Mouse (Mus musculus) hindbrain, embryonic 15.5 days (tissue): ENCODE measurements around the gene Rai1. TPM values are rescaled to one million over a fixed set of nuclear protein-coding genes. Genes with fewer than 3 reads are reported as not detected.
A peak's percentile ranks its signal among the peaks of the same experiment; 100 is the strongest.

ENCODE experiments used
- ATAC-seq: fragments of 200-750 bp; cut with Nextera tagmentation; 2 replicates; pipeline ENCODE4 v1.8.0; 2017; ENCODE audit warnings: low read depth, moderate number of reproducible peaks, moderate TSS enrichment; ENCODE audit not compliant: low FRiP score
- H3K27ac ChIP-seq: fragments of 300-500 bp; sonication (generic); replicated peaks from 2 replicates; pipeline ENCODE4 v1.5.1; 2015; ENCODE audit warnings: mild to moderate bottlenecking, inconsistent platforms
- H3K27me3 ChIP-seq: fragments of 300-500 bp; sonication (generic); 2 replicates; pipeline ENCODE4 v1.6.1; 2015; ENCODE audit warnings: control low read depth, inconsistent platforms
- H3K36me3 ChIP-seq: fragments of 300-500 bp; sonication (generic); 2 replicates; pipeline ENCODE4 v1.6.1; 2015; ENCODE audit warnings: control low read depth, inconsistent platforms
- H3K4me1 ChIP-seq: fragments of 300-500 bp; sonication (generic); replicated peaks from 2 replicates; pipeline ENCODE4 v1.6.1; 2015; ENCODE audit warnings: control low read depth, inconsistent platforms
- H3K4me2 ChIP-seq: fragments of 300-500 bp; sonication (generic); 2 replicates; pipeline ENCODE4 v1.6.1; 2015; ENCODE audit warnings: moderate library complexity, mild to moderate bottlenecking, inconsistent platforms
- H3K4me3 ChIP-seq: fragments of 300-500 bp; sonication (generic); 2 replicates; pipeline ENCODE4 v1.5.1; 2015; ENCODE audit warnings: mild to moderate bottlenecking, inconsistent platforms
- H3K9ac ChIP-seq: fragments of 300-500 bp; sonication (generic); 2 replicates; pipeline ENCODE4 v1.6.1; 2015; ENCODE audit warnings: inconsistent platforms
- H3K9me3 ChIP-seq: fragments of 300-500 bp; sonication (generic); 2 replicates; pipeline ENCODE4 v1.6.1; 2016; ENCODE audit warnings: control low read depth, inconsistent platforms
- WGBS: fragments of 180-500 bp; shearing (Covaris S2); methylation state at CpG from one replicate; pipeline ENCODE4 v1.1.7; 2015; 5-methylcytosine and 5-hydroxymethylcytosine counted together
- polyA plus RNA-seq: library from polyadenylated mRNA; unstranded; fragments of >200 nt; fragmentation: Nextera tagmentation; extraction: Ambion mirVana; gene quantifications from 2 replicates; pipeline ENCODE4 v1.2.1, GENCODE M21; 2015

The Rai1 gene
- polyA plus RNA-seq, 1 experiment from 2014 or later: 32.5 TPM

DNA sequence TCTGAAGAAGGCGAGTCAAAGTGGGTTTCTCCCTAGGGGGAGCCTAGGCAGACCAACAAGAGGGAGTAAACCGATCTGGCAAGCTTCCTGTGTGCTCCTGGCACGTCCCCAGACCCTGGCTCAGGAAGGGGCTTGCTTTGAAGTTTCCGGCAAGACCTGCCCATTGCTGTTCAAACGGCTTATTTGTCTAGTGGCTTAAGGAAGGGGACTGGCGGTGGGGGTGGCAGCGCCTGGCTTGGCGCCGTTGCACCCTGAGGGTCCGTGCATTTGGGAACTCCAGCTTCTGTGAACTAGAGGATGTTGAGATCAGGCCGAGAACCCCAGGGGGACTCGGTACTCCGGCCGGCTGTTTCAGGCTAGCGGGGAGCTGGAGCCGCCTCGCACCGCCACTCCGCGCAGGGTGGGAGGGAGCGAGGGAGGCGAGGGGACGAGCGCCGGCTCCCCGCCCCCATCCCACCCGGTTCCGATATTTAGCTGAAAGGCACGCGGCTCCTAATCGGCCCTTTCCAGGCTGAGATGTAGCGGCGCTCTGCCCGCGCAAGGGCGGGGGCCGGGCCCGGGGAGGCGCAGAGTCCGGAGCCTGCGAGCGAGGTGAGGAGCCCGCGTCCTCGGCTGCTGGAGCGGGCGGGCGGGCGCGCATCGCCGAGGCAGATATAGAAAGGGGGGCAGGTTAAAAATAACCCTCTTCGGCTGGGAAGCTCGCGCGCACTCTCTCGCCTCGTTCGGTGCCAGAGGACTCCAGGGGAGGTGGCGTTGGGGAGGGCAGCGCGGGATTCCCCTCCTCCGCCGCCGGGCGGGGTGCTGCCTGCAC is 70.8 kb downstream of the Rai1 start:
- Histone ChIP-seq H3K27ac (peak overlapping the region; percentile 100), H3K27me3 (no peaks in the 10 kb centered on the region), H3K9ac (peak overlapping the region; percentile 82), H3K4me2 (peak overlapping the region; percentile 92), H3K4me3 (peak overlapping the region; percentile 68), H3K9me3 (no peaks in the 10 kb centered on the region), H3K4me1 (peaks cover 71% of the 10 kb centered on the region), H3K36me3 (no peaks in the 10 kb centered on the region)
- under 1% methylated on average over 60 of the region's 66 CpGs for WGBS
- ATAC-seq: peak; percentile 61

DNA sequence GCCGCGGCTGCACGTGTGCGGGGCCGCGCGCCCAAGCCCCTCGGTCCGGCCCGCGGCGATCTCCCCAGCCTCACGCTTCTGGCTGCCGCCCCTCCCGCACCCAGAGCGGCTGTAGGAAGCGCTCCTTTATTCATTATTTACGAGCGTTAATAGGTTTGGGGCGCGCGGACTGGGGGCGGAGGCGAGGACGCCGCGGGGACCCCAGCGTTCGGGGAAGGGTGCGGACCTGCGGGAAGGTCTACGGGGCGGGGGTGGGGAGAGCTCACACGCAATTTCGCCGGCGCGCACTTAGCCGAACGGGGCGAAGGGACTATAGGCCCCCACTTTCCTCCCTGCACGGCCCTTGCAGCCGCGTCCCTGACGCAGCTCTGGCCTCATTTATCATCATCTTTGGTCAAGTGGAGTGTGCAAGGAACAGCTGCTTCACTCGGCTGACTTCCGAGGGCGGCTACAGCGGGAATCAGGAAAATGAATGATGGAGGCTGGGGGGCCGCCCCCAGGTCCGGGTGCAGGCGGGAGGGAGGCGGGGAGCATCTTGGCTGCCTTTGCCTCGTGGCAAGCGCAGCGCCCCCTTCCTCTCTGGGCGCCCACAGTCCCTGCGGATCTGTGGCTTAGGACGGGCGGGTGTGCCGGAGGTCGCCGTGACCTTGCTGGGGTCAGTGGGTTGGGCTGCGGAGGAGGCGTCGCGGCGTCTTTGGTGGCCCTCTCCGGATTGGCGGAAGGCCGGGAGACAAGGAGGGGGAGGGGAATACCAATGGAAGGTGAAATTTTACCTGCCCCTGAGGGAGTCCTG is 71.6 kb downstream of the Rai1 start:
- Histone ChIP-seq H3K27me3 (no peaks in the 10 kb centered on the region), H3K9me3 (no peaks in the 10 kb centered on the region), H3K27ac (peak overlapping the region; percentile 100), H3K4me3 (peak overlapping the region; percentile 68), H3K36me3 (no peaks in the 10 kb centered on the region), H3K4me1 (peaks cover 74% of the 10 kb centered on the region), H3K9ac (peak overlapping the region; percentile 82), H3K4me2 (peak overlapping the region; percentile 92)
- peak; percentile 69 for ATAC-seq
- 0% methylated on average over 63 of the region's 71 CpGs for WGBS

GRCm38 (mm10) chr11:60176975-60177657 is 72.3 kb downstream of the Rai1 start:
- Histone ChIP-seq H3K27me3 (no peaks in the 10 kb centered on the region), H3K4me1 (peaks cover 77% of the 10 kb centered on the region), H3K36me3 (no peaks in the 10 kb centered on the region), H3K4me2 (peak overlapping the region; percentile 92), H3K4me3 (peak overlapping the region; percentile 68), H3K9ac (peak overlapping the region; percentile 82), H3K27ac (peak overlapping the region; percentile 100), H3K9me3 (no peaks in the 10 kb centered on the region)
- 1% methylated on average over 42 of the region's 42 CpGs for WGBS
- ATAC-seq: peak; percentile 52

- peaks cover 80% of the 10 kb centered on the region for H3K4me1 ChIP-seq
- 48% methylated on average over 6 of the region's 6 CpGs for WGBS
- H3K36me3 ChIP-seq: no peaks in the 10 kb centered on the region
- H3K9me3 ChIP-seq: no peaks in the 10 kb centered on the region
- H3K27me3 ChIP-seq: no peaks in the 10 kb centered on the region
- H3K9ac ChIP-seq: peak overlapping the region; percentile 82
- H3K4me2 ChIP-seq: peak overlapping the region; percentile 92
- peak overlapping the region; percentile 100 for H3K27ac ChIP-seq
- no peak for ATAC-seq
- peak overlapping the region; percentile 68; the same call in 1 of the 2 replicates for H3K4me3 ChIP-seq
These were observed 73.2 kb downstream of the Rai1 start for GRCm38 (mm10) chr11:60178005-60178404.

DNA sequence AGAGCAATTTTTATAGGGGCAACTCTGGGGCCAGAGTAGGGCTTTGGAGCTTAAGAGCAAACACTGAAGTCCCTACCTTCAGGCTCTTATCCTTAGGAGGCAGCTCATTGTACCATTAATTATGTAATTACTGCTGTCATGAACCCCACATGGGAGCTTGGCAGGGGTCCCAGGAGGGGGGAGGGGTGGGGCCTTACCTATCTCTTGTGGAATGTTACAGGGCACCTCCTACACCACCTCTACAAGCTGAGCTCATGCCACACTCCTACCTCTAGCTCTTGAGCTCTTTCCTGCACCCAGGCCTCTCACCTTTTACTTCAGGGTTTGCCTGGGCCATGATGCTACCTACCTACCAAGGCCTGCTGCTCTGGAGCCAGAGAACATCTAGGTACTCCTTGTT is 73.7 kb downstream of the Rai1 start:
- H3K4me3 ChIP-seq: no peak overlapping the region
- H3K4me1 ChIP-seq: peaks cover 80% of the 10 kb centered on the region
- no peak for ATAC-seq
- H3K27me3 ChIP-seq: no peaks in the 10 kb centered on the region
- peak overlapping the region; percentile 92; the same call in 1 of the 2 replicates for H3K4me2 ChIP-seq
- H3K9ac ChIP-seq: 0 out of 2 replicates have a peak overlapping the region, but pooled peaks have one; percentile 82
- H3K36me3 ChIP-seq: no peaks in the 10 kb centered on the region
- peak overlapping the region; percentile 100 for H3K27ac ChIP-seq
- H3K9me3 ChIP-seq: no peaks in the 10 kb centered on the region

DNA sequence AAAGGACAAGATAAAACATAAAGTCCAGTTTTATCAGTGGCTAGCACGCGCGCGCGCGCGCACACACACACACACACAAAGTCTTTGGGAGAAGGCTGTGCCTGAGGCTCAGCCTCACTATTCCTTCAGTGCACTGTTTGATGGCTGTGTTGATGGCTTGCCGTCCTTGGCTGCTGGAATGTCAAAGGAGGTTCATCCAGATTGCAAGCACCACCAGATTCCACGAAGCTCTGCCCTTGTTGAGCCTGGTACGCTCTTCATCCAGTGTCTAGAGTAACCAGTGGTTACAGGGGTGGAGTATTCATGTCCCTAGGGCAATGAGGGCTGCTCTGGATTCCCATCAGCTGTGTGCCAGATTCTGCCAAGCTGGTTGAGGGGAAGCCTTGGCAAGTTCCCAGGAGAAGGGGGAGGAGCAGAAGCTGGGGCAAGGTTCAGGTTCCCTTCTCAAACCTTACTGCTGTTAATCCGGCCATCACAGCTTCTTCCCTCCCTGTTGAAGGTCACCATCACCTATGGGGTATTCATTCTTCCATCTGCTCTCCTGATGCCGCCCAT is 77.4 kb downstream of the Rai1 start:
- H3K9ac ChIP-seq: peak overlapping the region; percentile 27; the same call in 1 of the 2 replicates
- H3K9me3 ChIP-seq: no peaks in the 10 kb centered on the region
- peak overlapping the region; percentile 87 for H3K27ac ChIP-seq
- peak overlapping the region; percentile 20 for H3K4me2 ChIP-seq
- H3K4me3 ChIP-seq: no peak overlapping the region
- H3K4me1 ChIP-seq: peaks cover 91% of the 10 kb centered on the region
- no peak for ATAC-seq
- peaks cover 16% of the 10 kb centered on the region for H3K36me3 ChIP-seq
- H3K27me3 ChIP-seq: no peaks in the 10 kb centered on the region
- WGBS: 66% methylated on average over 12 of the region's 12 CpGs

- H3K4me2 ChIP-seq: peak overlapping the region; percentile 20
- peak overlapping the region; percentile 87 for H3K27ac ChIP-seq
- no peaks in the 10 kb centered on the region for H3K27me3 ChIP-seq
- H3K4me3 ChIP-seq: no peak overlapping the region
- ATAC-seq: peak; percentile 8
- peaks cover 90% of the 10 kb centered on the region for H3K4me1 ChIP-seq
- 31% methylated on average over 2 of the region's 2 CpGs for WGBS
- H3K36me3 ChIP-seq: peaks cover 21% of the 10 kb centered on the region
- no peaks in the 10 kb centered on the region for H3K9me3 ChIP-seq
- H3K9ac ChIP-seq: peak overlapping the region; percentile 27; the same call in 1 of the 2 replicates
These were observed 77.9 kb downstream of the Rai1 start for GRCm38 (mm10) chr11:60182741-60183140.

DNA sequence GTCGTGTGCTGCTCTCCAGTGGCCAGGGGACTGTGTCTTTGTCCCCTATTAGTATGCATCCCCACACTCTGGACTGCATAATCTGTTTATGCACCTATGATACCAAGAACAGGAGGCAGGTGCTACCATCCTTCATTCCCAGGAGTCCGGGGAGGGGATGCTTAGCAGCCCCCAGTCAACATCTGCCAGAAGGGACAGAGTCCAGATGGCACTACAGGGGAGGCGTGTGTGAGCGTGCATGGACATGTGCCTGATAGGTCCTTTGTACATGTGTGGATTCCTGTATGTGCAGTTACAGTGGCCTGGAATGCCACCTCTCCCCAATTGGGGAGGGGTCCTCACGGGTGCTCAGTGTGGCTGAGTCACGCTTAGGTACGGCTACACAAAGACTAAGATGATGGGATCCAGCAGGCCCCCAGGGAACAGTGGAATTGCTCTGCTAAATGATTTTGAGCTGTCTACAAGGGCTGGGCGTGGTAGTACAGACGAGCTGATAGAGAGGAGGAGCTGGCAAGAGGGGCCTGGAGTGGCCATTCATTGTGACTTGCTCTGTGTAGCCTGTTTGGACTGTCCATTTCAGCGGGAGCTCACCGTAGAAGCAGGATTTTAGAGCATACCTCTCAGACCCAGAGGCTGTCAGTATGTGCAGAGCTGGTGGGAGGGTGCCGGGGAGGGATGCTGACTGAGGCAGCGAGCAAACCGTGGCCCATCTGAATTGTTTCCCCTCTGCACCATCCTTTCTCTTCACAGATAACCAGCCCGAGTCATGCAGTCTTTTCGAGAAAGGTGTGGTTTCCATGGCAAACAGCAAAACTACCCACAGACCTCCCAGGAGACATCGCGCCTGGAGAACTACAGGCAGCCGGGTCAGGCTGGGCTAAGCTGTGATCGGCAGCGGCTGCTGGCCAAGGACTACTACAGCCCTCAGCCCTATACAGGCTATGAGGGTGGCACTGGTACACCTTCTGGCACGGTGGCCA is 79.8 kb downstream of the Rai1 start:
- 17% methylated on average over 22 of the region's 22 CpGs for WGBS
- Histone ChIP-seq H3K27me3 (no peaks in the 10 kb centered on the region), H3K4me1 (peaks cover 72% of the 10 kb centered on the region), H3K9me3 (no peaks in the 10 kb centered on the region), H3K27ac (peak overlapping the region; percentile 87), H3K4me3 (no peak overlapping the region), H3K4me2 (peak overlapping the region; percentile 14), H3K36me3 (peaks cover 35% of the 10 kb centered on the region), H3K9ac (peak overlapping the region; percentile 26)
- peak; percentile 6; the same call in 1 of the 2 replicates for ATAC-seq

DNA sequence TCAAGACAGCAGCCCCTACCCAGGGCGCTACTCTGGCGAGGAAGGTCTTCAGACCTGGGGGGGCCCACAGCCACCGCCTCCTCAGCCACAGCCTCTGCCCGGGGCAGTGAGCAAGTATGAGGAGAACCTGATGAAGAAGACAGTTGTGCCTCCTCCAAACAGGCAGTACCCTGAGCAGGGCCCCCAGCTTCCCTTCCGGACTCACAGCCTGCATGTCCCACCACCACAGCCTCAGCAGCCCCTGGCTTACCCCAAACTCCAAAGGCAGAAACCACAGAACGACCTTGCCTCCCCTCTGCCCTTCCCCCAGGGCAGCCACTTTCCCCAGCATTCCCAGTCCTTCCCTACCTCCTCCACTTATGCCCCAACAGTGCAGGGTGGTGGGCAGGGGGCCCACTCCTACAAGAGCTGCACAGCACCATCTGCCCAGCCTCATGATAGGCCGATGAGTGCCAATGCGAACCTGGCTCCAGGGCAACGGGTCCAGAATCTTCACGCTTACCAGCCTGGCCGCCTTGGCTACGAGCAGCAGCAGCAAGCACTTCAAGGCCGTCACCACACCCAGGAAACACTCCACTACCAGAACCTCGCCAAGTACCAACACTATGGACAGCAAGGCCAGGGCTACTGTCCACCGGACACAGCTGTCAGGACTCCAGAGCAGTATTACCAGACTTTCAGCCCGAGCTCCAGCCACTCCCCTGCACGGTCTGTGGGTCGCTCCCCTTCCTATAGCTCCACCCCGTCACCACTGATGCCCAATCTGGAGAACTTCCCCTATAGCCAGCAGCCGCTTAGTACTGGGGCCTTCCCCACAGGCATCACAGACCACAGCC is 80.8 kb downstream of the Rai1 start:
- Histone ChIP-seq H3K4me3 (no peak overlapping the region), H3K27ac (peak overlapping the region; percentile 87), H3K9ac (peak overlapping the region; percentile 26; the same call in 1 of the 2 replicates), H3K4me1 (peaks cover 66% of the 10 kb centered on the region), H3K36me3 (peaks cover 44% of the 10 kb centered on the region), H3K9me3 (no peaks in the 10 kb centered on the region), H3K27me3 (no peaks in the 10 kb centered on the region), H3K4me2 (peak overlapping the region; percentile 14; the same call in 1 of the 2 replicates)
- ATAC-seq: peak; percentile 25; the same call in 1 of the 2 replicates
- 57% methylated on average over 20 of the region's 20 CpGs for WGBS

DNA sequence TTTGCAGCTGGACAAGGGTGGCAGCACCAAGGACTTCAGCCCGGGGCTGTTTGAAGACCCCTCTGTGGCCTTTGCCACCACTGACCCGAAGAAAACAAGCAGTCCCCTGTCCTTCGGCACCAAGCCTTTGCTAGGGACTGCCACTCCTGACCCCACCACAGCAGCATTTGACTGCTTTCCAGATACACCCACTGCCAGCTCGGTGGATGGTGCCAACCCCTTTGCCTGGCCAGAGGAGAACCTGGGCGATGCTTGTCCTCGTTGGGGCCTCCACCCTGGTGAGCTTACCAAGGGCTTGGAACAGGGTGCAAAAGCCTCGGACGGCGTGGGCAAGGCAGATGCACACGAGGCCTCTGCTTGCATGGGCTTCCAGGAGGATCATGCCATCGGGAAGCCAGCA is 82.3 kb downstream of the Rai1 start:
- Histone ChIP-seq H3K27ac (0 out of 2 replicates have a peak overlapping the region, but pooled peaks have one; percentile 87), H3K4me1 (peaks cover 56% of the 10 kb centered on the region), H3K4me3 (no peak overlapping the region), H3K27me3 (no peaks in the 10 kb centered on the region), H3K36me3 (peaks cover 46% of the 10 kb centered on the region), H3K4me2 (no peak overlapping the region), H3K9me3 (no peaks in the 10 kb centered on the region), H3K9ac (no peak overlapping the region)
- WGBS: 88% methylated on average over 11 of the region's 11 CpGs
- ATAC-seq: no peak
